Mouse (Mus musculus) kidney, adult 2 months (tissue): ENCODE results near the gene Plac8.

ENCODE experiments used
- CTCF ChIP-seq: fragments of 200-500 bp; conservative IDR thresholded peaks from 2 replicates; pipeline ENCODE4 v1.5.1; 2011; ENCODE audit warnings: low read depth, mild to moderate bottlenecking, control low read depth, low read length, moderate library complexity, mixed read lengths; ENCODE audit not compliant: insufficient read depth, insufficient read length
- POLR2A ChIP-seq: fragments of 200-500 bp; IDR thresholded peaks from one replicate; pipeline ENCODE4 v1.6.1; 2011; ENCODE audit warnings: low read depth, low read length, control low read depth

DNA sequence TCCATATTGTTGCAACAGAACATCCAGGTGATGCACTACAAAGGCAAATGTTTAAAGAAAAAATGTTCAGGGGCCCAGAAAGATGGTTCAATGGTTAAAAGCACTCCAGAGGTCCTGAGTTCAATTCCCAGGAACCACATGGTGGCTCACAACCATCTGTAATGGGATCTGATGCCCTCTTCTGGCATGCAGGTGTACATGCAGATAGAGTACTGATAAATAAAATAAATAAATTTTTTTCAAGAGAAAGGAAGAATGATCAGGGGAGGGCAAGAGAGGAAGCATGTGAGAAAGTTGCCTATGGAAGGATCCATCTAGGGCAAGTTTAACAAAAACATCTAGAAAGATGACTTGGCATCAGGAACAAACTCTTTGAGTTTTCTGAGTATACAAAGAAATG is 59.5 kb downstream of the Plac8 start:
- TF ChIP-seq CTCF (no peak), POLR2A (no peak)
